Mouse (Mus musculus) myocyte (in vitro differentiated cells): Measurements from ENCODE around the gene Ablim1.

ENCODE experiments used
- E2F4 ChIP-seq: IDR thresholded peaks from one replicate; pipeline ENCODE4 v1.6.1; 2011; ENCODE audit warnings: mild to moderate bottlenecking, control low read depth, moderate library complexity; ENCODE audit not compliant: insufficient read depth
- POLR2A ChIP-seq: IDR thresholded peaks from one replicate; pipeline ENCODE4 v1.6.1; 2011; ENCODE audit warnings: low read depth, mild to moderate bottlenecking, control low read depth, moderate library complexity; ENCODE audit not compliant: insufficient read length
- REST ChIP-seq: IDR thresholded peaks from one replicate; pipeline ENCODE4 v1.6.1; 2011; ENCODE audit warnings: mild to moderate bottlenecking, control low read depth, moderate library complexity; ENCODE audit not compliant: insufficient read depth, insufficient read length

- TF ChIP-seq REST, result no peak
- TF ChIP-seq POLR2A, result no peak
- no peak for TF ChIP-seq E2F4
Measured at GRCm38 (mm10) chr19:57243606-57244005, 71.1 kb downstream of the Ablim1 start.
